Mouse (Mus musculus) large intestine, adult 2 months (tissue): Measurements from ENCODE around the gene Snx29. TPM values are rescaled to one million over a fixed set of nuclear protein-coding genes. Genes with fewer than 3 reads are reported as not detected.

Source experiments
- DNase-seq: peaks from one replicate; pipeline ENCODE4 v3.0.0-alpha.2; 2012; ENCODE audit warnings: low read depth, low spot score
- WGBS: fragments of 180-500 bp; shearing (Covaris S2); methylation state at CpG from one replicate; pipeline ENCODE4 v1.1.7; 2018; 5-methylcytosine and 5-hydroxymethylcytosine counted together
- polyA plus RNA-seq: library from polyadenylated mRNA; depleted of rRNA; stranded (reverse); fragments of >200 nt; gene quantifications from 2 replicates; pipeline ENCODE4 v1.2.3, GENCODE M21; 2012

Snx29 gene
- polyA plus RNA-seq, 1 experiment = 2.8 TPM

DNA sequence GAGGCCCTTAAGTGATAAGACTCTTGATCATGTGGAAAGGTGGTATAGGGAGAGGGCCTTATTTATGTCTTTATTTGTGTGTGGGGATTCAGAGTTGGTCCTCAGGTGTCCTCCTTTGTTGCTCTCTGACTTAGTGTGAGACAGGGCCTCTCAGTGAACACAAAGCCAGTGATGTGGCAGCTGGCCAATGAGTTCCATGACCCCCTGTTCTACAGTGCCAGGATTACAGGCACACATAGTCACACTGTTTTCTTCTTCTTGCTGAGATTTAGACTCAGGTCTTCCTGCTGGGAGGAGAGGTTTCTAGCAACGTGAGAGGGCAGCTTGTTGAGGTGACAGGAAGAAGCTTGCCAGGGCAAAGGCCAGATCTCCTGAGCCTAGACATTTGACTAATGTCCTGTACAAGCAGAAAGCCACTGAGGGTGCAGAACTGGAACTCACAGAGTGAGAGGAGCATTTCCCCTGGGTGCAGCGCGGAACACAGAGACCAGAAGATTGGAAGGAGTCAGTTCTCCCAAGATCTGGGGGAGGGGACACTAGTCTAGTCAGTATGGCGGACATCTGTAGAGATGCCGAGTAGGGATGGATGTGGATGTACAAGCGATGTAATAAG is 151.3 kb downstream of the Snx29 start:
- no peak for DNase-seq
- WGBS = 76% methylated on average over 6 of the region's 6 CpGs

- no peak for DNase-seq
- 79% methylated on average over 10 of the region's 10 CpGs for WGBS
Measured at GRCm38 (mm10) chr16:11475137-11475943, 152.6 kb downstream of the Snx29 start.

- DNase-seq = no peak
- WGBS = 100% methylated on average over 1 of the region's 1 CpGs
Measured at GRCm38 (mm10) chr16:11476314-11476713, 153.6 kb downstream of the Snx29 start.

GRCm38 (mm10) chr16:11476968-11477367 is 154.3 kb downstream of the Snx29 start:
- 74% methylated on average over 2 of the region's 2 CpGs for WGBS
- no peak for DNase-seq

- no peak for DNase-seq
- 58% methylated on average over 5 of the region's 5 CpGs for WGBS
Measured at GRCm38 (mm10) chr16:11477591-11477990, 154.9 kb downstream of the Snx29 start.

DNA sequence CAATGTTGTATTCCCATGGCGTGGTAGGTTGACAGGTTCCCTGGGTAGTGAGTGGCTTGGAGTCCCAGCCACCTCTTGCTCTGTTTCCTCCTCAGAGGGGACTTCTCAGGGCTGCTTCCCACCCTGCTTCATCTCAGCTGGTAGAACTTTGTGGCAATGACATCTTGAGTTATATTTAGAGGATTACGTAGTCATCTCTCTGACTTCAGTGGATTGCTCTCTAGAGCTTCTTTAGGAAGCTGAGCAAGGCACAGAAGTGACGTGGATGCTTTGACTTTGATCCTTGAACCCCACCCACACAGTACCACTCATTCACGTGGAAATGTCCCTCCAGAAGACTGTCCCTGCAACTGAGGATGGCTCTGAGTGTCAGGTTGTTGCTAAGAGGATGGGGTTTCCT is 156.9 kb downstream of the Snx29 start:
- 69% methylated on average over 4 of the region's 4 CpGs for WGBS

DNA sequence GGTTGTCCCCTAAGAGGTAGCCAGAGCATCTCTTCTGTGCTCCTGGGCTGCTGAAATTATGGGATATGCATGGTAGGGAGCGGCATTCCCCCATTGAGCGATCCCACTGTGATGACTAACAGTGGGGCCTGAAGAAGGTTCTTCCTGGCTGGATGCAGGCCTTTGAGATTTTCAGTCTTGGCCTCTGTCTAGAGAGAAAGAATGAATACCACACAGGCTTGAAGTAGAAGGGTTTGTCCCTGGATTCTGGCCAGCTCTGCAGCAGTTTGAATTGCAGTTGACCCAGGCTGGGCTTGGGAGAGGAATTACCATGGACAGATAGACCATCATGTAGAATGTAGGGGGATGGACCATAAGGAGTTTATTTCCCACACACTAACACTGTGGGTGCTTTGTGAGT is 159.5 kb downstream of the Snx29 start:
- DNase-seq = no peak
- 84% methylated on average over 2 of the region's 2 CpGs for WGBS

More for the DNA sequence above, 156.9 kb downstream of the Snx29 start:
- no peak for DNase-seq

GRCm38 (mm10) chr16:11494895-11495294 is 172.2 kb downstream of the Snx29 start:
- WGBS = 49% methylated on average over 7 of the region's 7 CpGs
- DNase-seq = no peak

- no peak for DNase-seq
- WGBS = 80% methylated on average over 10 of the region's 10 CpGs
Measured at GRCm38 (mm10) chr16:11495923-11496616, 173.4 kb downstream of the Snx29 start.

DNA sequence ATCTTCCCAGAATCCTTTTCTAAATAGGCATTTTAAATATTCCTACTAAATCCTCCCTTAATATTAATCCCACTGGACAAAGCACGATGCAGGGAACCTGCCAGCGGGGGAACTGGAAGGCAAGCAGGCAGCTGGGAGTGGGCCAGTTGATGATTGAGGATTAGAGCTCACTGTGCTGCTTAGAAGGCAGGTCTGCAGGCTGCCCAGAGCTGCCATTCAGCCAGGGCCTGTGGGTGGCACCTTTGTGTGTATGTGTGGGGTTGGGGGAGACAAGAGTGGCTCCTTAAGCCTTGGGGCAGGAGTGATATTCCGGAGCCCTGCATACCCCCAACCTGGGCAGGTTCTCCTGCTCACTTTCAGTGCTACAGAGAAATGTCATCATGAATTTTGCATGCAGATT is 174.0 kb downstream of the Snx29 start:
- no peak for DNase-seq
- WGBS = 86% methylated on average over 3 of the region's 3 CpGs

- 92% methylated on average over 4 of the region's 4 CpGs for WGBS
- DNase-seq = no peak
Measured at GRCm38 (mm10) chr16:11500061-11500460, 177.4 kb downstream of the Snx29 start.

- no peak for DNase-seq
- 69% methylated on average over 3 of the region's 3 CpGs for WGBS
Measured at GRCm38 (mm10) chr16:11501138-11501537, 178.4 kb downstream of the Snx29 start.

GRCm38 (mm10) chr16:11501611-11502010 is 178.9 kb downstream of the Snx29 start:
- 77% methylated on average over 2 of the region's 2 CpGs for WGBS
- DNase-seq = no peak

DNA sequence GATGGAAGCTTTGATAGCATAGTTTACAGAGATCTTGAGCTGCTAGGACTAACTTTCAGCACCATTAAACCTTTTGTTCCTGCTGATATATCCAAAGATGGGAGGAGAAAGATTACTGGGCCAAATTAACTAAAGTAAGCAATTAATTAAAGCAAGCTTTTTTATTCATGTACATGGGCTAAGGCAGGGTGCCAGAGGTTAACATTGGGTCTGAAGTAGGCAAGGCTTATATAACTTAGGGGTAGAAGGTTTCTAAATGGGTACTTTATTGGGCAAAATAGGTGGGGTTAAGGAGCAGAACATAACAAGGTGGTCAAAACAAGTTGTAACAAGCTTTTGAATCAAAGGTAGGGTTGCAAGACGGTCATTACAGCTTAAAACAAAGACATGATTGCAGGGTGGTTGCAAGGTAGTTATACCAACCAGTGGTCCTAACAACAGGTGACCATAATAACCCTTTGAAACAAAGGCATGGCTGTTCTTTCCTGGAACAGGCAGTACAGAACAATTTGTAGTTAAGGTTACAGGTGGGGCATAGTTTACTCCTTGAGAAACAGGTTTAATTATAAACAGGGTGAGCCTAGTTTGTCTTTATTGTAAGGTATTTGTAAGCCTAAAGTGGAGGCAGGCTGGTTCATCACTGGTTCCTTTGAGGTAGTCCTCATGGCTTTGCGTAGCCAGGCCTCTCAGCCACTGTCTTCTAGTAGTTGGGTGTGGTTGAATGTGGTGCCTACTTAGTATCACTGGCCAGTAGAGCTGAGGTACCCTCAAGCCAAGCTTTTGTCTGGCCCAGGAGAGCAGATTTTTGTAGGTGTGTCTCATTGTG is 182.2 kb downstream of the Snx29 start:
- 39% methylated on average over 2 of the region's 2 CpGs for WGBS
- peak; percentile 47 for DNase-seq

GRCm38 (mm10) chr16:11505492-11506176 is 182.9 kb downstream of the Snx29 start:
- DNase-seq = peak; percentile 27
- 19% methylated on average over 5 of the region's 5 CpGs for WGBS

GRCm38 (mm10) chr16:11507188-11507731 is 184.6 kb downstream of the Snx29 start:
- 84% methylated on average over 9 of the region's 9 CpGs for WGBS
- DNase-seq = no peak

DNA sequence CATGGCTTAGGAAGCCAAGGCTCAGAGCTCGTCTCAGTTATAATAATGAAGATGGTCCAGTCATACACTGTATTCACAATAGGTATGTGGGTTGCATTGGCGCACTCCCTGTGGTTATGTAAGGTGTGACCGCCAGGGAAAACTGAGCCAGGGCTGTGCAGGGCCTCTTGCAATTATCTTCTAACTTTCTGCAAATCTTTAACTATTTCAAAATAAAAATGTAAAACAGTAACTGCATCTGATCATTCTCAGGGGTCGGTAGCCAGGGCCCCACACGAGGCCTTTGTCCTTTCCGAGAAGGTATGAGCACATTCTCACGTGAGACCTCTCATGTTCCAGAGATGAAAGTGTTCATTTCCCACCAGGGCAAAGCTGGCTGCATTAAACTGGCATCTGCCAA is 185.6 kb downstream of the Snx29 start:
- WGBS = 75% methylated on average over 7 of the region's 7 CpGs
- no peak for DNase-seq

DNA sequence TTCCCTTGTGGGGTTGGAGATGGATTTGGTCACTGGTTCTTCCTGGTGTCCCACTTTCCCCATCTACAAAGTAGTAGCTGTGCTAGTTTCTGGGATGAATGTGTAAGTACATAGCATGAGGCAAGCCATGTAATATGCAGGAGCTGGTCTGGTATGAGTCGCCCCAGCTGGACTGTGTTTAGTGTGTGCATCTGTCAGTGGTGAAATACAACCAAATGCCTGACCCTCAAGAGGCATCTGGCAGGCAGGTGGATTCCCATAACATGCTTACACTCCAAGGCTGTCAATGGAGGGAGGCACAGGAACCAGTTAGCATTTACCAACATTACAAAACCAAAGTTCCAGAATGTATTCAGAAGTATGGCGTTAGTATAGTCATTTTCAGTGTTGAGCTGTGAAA is 187.7 kb downstream of the Snx29 start:
- 97% methylated on average over 2 of the region's 2 CpGs for WGBS
- no peak for DNase-seq

DNA sequence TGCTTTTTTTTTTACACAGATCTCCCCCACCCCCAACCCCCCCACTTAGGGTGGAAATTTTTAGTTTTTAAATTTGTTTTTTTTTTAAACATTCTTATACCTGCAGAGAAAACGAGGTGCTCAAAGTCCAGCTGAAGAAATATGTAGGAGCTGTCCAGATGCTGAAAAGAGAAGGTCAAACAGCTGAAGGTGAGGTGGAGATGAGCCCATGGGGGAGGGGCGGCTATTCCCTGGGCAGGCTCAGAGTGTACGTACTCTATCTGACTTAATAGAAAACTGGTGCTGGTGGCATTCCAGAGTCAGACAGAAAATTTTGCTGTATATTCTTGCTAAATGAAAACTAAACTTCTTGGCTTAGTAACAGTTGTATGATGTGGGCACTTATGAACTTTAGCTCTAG is 188.1 kb downstream of the Snx29 start:
- no peak for DNase-seq
- WGBS = 66% methylated on average over 3 of the region's 3 CpGs
